Mouse (Mus musculus): ENCODE data around the gene Rpl10a. TPM values are rescaled to one million over a fixed set of nuclear protein-coding genes. Genes with fewer than 3 reads are reported as not detected.

Gene Rpl10a
- total RNA-seq (2017): 433 and 443 TPM in 2 replicates

- peak; percentile 77 for ATAC-seq (ENCODE audit: extremely low read depth, insufficient number of reproducible peaks, low FRiP score, poor library complexity, severe bottlenecking)
Measured at GRCm38 (mm10) chr17:28328366-28328928, at the start of gene Rpl10a. Gene Rpl10a (plus strand): TSS chr17:28328471.

GRCm38 (mm10) chr17:28279236-28279635 is 49.0 kb upstream of the Rpl10a start:
- ATAC-seq (ENCODE audit: extremely low read depth, insufficient number of reproducible peaks, low FRiP score, poor library complexity, severe bottlenecking): no peak

DNA sequence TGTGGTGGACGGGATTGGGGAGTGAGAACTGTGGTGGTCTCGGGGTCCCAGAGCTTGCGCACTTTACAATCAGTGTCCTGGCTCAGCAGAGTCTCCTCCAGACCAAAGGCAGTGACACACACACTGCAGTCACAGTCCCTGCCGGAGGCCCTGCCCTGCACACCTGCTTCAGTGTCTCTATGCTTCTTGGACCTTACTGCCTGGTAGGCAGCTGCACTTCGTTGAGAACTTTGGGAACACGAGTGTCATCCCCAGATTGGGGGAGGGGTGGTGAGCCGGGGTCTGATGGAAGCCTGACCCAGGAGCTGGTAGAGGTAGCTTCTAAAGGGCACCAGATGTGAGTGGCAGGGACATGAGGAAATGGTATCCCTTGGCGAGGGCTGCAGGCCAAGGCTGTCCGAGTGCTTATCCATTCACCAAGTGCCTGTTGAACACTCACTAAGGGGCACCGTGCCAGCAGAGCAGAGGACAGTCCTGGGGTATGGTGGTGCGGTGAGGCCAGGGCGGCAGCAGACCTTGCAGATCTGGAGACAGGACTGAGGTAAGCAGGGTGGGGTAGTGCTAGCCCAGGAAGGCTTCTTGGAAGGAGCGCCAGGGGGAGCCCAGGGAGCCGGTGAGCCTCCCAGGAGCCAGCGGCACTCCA is 48.4 kb upstream of the Rpl10a start:
- ATAC-seq (ENCODE audit: extremely low read depth, insufficient number of reproducible peaks, low FRiP score, poor library complexity, severe bottlenecking): no peak; the same call in 1 of the 2 replicates

DNA sequence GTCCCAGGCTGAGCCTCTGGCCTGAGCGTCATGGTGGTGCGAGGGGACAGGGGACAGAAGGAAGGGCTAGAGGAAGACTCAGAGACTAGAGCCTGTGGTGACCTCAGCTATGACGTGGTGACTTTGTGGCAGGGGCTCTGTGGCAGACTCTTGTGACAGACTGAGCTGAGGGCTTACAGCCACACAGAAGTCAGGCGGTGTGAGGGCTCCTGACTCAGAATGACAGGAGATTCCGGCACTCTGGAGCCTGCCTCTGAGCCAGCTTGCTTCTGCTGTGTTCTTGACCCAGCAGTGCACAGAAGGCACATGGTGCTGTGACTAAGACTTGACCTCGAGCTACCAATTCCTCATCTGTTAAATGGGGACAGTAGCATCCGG is 47.9 kb upstream of the Rpl10a start:
- no peak for ATAC-seq (ENCODE audit: extremely low read depth, insufficient number of reproducible peaks, low FRiP score, poor library complexity, severe bottlenecking)

- ATAC-seq (ENCODE audit: extremely low read depth, insufficient number of reproducible peaks, low FRiP score, poor library complexity, severe bottlenecking): no peak
Measured at GRCm38 (mm10) chr17:28280831-28281377, 47.4 kb upstream of the Rpl10a start.

GRCm38 (mm10) chr17:28281866-28282441 is 46.3 kb upstream of the Rpl10a start:
- no peak for ATAC-seq (ENCODE audit: extremely low read depth, insufficient number of reproducible peaks, low FRiP score, poor library complexity, severe bottlenecking)

DNA sequence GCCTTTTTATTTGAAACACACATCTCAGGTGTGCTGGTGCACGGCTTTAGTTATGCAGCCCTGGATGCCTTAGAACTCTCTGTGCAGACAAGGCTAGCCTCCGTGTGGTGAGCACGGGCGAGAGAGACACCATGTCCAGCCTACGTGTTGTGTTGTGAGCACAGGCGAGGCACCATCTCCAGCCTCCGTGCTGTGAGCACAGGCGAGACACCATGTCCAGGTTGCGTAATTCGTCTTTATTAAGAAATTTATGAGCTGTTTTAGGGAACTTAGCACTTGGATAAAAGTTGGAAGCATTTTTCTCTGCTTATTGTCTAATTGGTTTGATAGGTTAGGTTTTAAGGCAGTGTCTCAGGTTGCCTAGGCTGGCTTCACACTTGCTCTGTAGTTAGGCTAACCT is 45.1 kb upstream of the Rpl10a start:
- ATAC-seq (ENCODE audit: extremely low read depth, insufficient number of reproducible peaks, low FRiP score, poor library complexity, severe bottlenecking): no peak

DNA sequence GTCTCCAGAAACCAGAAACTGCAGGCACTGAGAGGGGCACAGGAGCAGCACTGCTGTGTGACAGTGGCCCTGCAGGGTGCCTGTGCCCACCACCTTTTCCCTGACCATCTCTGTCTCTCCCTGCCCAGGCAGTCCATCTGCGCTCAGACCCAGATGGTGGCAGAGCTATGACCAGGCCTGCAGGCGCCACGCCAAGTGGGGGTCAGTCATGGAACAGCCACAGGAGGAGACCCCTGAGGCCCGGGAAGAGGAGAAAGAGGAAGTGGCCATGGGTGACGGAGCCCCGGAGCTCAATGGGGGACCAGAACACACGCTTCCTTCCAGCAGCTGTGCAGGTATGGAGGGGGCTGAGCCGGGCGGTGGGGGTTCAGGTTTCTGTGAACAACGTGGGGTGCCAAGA is 42.1 kb upstream of the Rpl10a start:
- ATAC-seq (ENCODE audit: extremely low read depth, insufficient number of reproducible peaks, low FRiP score, poor library complexity, severe bottlenecking): no peak

- no peak for ATAC-seq (ENCODE audit: extremely low read depth, insufficient number of reproducible peaks, low FRiP score, poor library complexity, severe bottlenecking)
Measured at GRCm38 (mm10) chr17:28286964-28287363, 41.3 kb upstream of the Rpl10a start.

- no peak for ATAC-seq (ENCODE audit: extremely low read depth, insufficient number of reproducible peaks, low FRiP score, poor library complexity, severe bottlenecking)
Measured at GRCm38 (mm10) chr17:28287578-28287977, 40.7 kb upstream of the Rpl10a start.

DNA sequence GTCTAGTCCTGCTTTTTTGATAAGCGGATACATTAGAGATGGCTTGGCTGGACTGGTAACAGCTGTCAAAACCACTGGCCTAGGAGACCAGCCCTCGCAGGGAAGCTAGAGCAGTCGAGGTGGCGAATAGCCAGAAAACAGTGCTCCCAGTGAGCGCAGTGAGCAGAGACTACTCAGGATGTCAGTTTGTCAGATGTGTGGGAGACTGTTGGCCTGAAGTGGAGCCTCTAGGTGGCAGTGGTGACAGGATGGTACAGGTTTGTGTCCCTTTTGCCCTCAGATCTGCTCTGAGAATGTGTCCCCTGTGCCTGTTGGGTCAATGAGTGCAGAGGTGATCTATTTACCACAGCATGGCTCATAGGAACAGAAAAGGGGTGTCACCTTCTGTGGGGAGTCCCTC is 40.3 kb upstream of the Rpl10a start:
- no peak; the same call in 1 of the 2 replicates for ATAC-seq (ENCODE audit: extremely low read depth, insufficient number of reproducible peaks, low FRiP score, poor library complexity, severe bottlenecking)

- no peak for ATAC-seq (ENCODE audit: extremely low read depth, insufficient number of reproducible peaks, low FRiP score, poor library complexity, severe bottlenecking)
Measured at GRCm38 (mm10) chr17:28290262-28290661, 38.0 kb upstream of the Rpl10a start.

DNA sequence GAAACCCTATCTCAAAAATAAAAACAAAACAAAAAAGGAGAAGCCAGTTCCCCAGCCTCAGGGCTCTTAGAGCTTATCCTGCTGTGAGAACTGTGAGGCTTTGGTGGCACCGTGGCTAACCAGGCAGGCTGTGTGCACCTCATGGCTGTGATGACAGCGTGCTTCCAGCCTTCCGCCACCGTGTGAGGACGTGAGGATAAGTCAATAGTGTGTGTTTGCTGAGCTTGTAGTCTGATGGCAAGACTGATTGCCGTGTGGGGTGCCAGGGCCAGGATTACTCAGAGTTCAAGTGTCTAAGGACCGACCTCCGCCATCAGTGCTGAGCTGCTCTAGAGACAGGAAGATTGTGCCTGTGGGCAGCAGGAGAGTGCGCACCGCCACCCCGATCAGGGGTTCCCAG is 37.6 kb upstream of the Rpl10a start:
- ATAC-seq (ENCODE audit: extremely low read depth, insufficient number of reproducible peaks, low FRiP score, poor library complexity, severe bottlenecking): no peak

GRCm38 (mm10) chr17:28291346-28291745 is 36.9 kb upstream of the Rpl10a start:
- no peak for ATAC-seq (ENCODE audit: extremely low read depth, insufficient number of reproducible peaks, low FRiP score, poor library complexity, severe bottlenecking)

- no peak for ATAC-seq (ENCODE audit: extremely low read depth, insufficient number of reproducible peaks, low FRiP score, poor library complexity, severe bottlenecking)
Measured at GRCm38 (mm10) chr17:28293716-28294115, 34.6 kb upstream of the Rpl10a start.

DNA sequence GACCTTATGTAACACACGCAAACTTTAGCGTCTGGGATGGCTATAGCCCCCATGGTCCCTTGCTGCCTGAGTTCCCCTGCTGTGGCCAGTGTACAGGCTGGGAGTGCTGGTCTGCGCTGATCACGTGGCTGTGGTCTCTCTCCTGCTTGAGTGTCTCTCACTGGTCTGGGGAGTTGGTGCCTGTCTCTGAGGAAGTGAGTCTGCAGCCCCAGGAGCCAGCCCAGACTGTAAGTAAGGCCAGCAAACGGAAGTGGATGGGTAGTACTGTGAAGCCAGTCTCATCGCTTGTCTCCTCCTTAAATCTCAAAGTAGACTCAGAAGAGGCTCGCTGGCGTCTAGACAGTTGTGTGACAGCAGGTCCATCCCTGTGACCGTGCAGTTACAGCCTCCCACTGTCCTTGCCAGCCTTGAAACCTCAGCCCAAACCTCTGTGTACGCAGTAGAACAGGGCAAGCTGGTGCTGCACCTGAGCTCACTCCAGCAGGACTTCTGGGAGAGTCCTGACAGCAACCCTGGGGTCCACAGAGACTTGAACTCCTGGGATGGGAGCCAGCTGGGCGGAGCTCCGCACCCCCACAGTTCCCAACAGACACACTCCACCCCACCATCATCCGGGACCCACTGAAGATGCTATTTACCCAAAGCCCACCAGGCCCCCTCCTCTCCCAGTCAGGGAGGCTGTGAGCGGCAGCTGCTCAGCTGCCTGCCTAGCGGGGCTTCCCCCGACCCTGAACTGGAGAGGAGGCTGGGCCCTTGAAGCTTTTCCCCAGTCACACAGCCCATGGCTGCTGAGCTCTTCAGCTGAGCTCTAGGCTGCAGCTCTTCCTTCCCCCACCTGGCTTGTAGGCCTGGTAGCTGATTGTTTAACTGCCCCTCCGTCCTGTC is 33.6 kb upstream of the Rpl10a start:
- ATAC-seq (ENCODE audit: extremely low read depth, insufficient number of reproducible peaks, low FRiP score, poor library complexity, severe bottlenecking): peak; percentile 64

- ATAC-seq (ENCODE audit: extremely low read depth, insufficient number of reproducible peaks, low FRiP score, poor library complexity, severe bottlenecking): no peak
Measured at GRCm38 (mm10) chr17:28298888-28299287, 29.4 kb upstream of the Rpl10a start.

DNA sequence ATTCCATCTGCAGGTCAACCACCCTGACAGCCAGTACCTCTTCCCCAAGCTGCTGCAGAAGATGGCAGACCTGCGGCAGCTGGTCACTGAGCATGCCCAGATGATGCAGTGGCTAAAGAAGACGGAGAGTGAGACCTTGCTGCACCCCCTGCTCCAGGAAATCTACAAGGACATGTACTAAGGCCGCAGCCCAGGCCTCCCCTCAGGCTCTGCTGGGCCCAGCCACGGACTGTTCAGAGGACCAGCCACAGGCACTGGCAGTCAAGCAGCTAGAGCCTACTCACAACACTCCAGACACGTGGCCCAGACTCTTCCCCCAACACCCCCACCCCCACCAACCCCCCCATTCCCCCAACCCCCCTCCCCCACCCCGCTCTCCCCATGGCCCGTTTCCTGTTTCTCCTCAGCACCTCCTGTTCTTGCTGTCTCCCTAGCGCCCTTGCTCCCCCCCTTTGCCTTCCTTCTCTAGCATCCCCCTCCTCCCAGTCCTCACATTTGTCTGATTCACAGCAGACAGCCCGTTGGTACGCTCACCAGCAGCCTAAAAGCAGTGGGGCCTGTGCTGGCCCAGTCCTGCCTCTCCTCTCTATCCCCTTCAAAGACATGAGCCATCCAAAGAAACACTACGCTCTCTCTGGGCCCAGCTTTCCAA is 28.5 kb upstream of the Rpl10a start:
- no peak for ATAC-seq (ENCODE audit: extremely low read depth, insufficient number of reproducible peaks, low FRiP score, poor library complexity, severe bottlenecking)

DNA sequence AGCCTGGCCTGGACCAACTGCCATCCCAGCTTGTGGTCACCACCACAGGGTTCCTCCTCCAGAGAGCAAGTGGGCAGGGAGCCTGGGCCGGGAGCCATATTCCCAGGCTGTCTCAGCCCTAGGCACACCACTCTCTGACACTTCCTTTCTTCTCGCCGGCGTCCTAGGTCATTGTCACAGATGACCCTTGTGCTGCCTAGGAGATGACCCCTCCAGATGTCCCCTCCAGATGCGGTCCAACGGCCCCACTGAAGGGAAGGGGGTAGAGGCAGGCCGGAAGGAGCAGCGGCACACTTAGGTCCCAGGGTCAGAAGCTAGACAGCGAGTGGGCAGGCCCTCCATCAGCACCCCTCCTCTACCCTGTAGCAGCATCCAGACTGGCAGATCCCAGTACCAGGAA is 27.9 kb upstream of the Rpl10a start:
- no peak for ATAC-seq (ENCODE audit: extremely low read depth, insufficient number of reproducible peaks, low FRiP score, poor library complexity, severe bottlenecking)
